Mouse (Mus musculus) liver, postnatal 0 days (tissue): ENCODE measurements around the gene Xpnpep1.

Experiments
- CTCF ChIP-seq: sonication (generic); IDR thresholded peaks from 2 replicates; pipeline ENCODE4 v1.5.1; 2016; ENCODE audit warnings: antibody characterized with exemption, low read depth
- EP300 ChIP-seq: IDR thresholded peaks from 2 replicates; pipeline ENCODE4 v1.6.1; 2016; ENCODE audit warnings: antibody characterized with exemption, low read depth, mild to moderate bottlenecking

DNA sequence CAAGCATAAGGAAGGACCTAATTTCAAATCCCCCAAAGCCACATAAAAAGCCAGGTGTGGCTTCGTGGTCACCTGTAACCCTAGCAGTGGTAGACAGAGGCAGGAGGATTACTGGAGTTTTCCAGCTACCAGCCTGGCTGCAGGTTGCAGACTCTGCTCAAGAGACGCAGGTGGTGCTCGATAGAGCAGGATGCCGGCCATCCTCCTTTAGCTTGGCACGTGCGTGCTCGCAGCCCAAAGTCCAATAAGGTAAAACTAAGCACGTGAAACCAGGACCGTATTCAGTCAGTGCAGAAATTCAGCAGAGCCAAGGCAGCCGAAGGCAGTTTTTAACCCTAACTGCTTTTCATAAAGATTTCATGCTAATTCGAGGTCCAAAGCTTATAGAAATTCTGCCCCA lies 40.0 kb upstream of the Xpnpep1 start:
- TF ChIP-seq CTCF (no peak), EP300 (no peak)
